Mouse (Mus musculus): ENCODE data around the gene Pstpip1. TPM values are rescaled to one million over a fixed set of nuclear protein-coding genes. Genes with fewer than 3 reads are reported as not detected.

Gene Pstpip1
- polyA plus RNA-seq, 1 experiment, result 29.4 TPM

- H3K9me3 ChIP-seq, result peaks cover 10% of the 10 kb centered on the region
- H3K4me1 ChIP-seq, result peaks cover 48% of the 10 kb centered on the region
- no peak overlapping the region for H3K4me3 ChIP-seq (replicated peaks)
- peaks cover 10% of the 10 kb centered on the region for H3K36me3 ChIP-seq (replicated peaks; ENCODE audit: low read length)
- TF ChIP-seq GATA1 (IDR thresholded peaks at IDR 0.05; ENCODE audit: borderline replicate concordance, low read length), result no peak
- TF ChIP-seq FLI1 (IDR thresholded peaks at IDR 0.05; ENCODE audit: low read length), result no peak
- no peaks in the 10 kb centered on the region for H3K27me3 ChIP-seq (replicated peaks)
These were observed 16.9 kb upstream of the Pstpip1 start for GRCm38 (mm10) chr9:56072861-56073260.

DNA sequence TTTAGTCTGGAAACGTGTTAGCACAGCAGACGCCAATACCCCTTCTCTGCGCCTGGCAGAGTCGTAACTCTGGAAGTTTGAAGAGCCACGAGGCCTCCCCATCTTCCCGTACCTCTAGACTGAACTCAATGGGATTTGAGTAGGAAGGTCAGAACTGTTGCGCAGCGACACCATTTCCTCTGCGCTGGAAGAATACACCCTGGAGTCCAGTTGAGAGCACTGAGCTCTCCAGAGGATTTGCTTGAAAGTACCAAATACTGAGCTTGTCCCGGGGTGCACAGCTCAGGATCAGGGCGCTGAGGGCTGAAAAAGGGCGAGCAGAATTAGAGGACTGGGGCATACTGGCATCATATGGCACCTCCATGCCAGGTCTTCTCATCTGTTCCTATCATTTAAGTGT, 14.9 kb upstream of the Pstpip1 start:
- Histone ChIP-seq H3K27me3 (replicated peaks) (no peaks in the 10 kb centered on the region), H3K4me3 (replicated peaks) (no peak overlapping the region), H3K36me3 (replicated peaks; ENCODE audit: low read length) (no peaks in the 10 kb centered on the region), H3K9me3 (no peaks in the 10 kb centered on the region), H3K4me1 (peaks cover 60% of the 10 kb centered on the region)
- TF ChIP-seq FLI1 (IDR thresholded peaks at IDR 0.05; ENCODE audit: low read length) (no peak), GATA1 (IDR thresholded peaks at IDR 0.05; ENCODE audit: borderline replicate concordance, low read length) (no peak)

- Histone ChIP-seq H3K9me3 (no peaks in the 10 kb centered on the region), H3K36me3 (replicated peaks; ENCODE audit: low read length) (no peaks in the 10 kb centered on the region), H3K4me1 (peaks cover 64% of the 10 kb centered on the region), H3K27me3 (replicated peaks) (no peaks in the 10 kb centered on the region), H3K4me3 (replicated peaks) (no peak overlapping the region)
- TF ChIP-seq FLI1 (IDR thresholded peaks at IDR 0.05; ENCODE audit: low read length) (no peak), GATA1 (IDR thresholded peaks at IDR 0.05; ENCODE audit: borderline replicate concordance, low read length) (no peak)
These were observed 14.5 kb upstream of the Pstpip1 start for GRCm38 (mm10) chr9:56075264-56075663.

GRCm38 (mm10) chr9:56075901-56076620, 13.7 kb upstream of the Pstpip1 start:
- Histone ChIP-seq H3K9me3 (no peaks in the 10 kb centered on the region), H3K4me3 (replicated peaks) (peak overlapping the region; percentile 70), H3K4me1 (peaks cover 69% of the 10 kb centered on the region), H3K27me3 (replicated peaks) (no peaks in the 10 kb centered on the region), H3K36me3 (replicated peaks; ENCODE audit: low read length) (no peaks in the 10 kb centered on the region)
- no peak for TF ChIP-seq FLI1 (IDR thresholded peaks at IDR 0.05; ENCODE audit: low read length)
- TF ChIP-seq GATA1 (IDR thresholded peaks at IDR 0.05; ENCODE audit: borderline replicate concordance, low read length), result no peak

GRCm38 (mm10) chr9:56079587-56079986, 10.2 kb upstream of the Pstpip1 start:
- H3K4me1 ChIP-seq, result peaks cover 52% of the 10 kb centered on the region
- TF ChIP-seq FLI1 (IDR thresholded peaks at IDR 0.05; ENCODE audit: low read length) (no peak), GATA1 (IDR thresholded peaks at IDR 0.05; ENCODE audit: borderline replicate concordance, low read length) (no peak)
- H3K4me3 ChIP-seq (replicated peaks), result peak overlapping the region; percentile 40
- no peaks in the 10 kb centered on the region for H3K36me3 ChIP-seq (replicated peaks; ENCODE audit: low read length)
- H3K9me3 ChIP-seq, result no peaks in the 10 kb centered on the region
- H3K27me3 ChIP-seq (replicated peaks), result no peaks in the 10 kb centered on the region

DNA sequence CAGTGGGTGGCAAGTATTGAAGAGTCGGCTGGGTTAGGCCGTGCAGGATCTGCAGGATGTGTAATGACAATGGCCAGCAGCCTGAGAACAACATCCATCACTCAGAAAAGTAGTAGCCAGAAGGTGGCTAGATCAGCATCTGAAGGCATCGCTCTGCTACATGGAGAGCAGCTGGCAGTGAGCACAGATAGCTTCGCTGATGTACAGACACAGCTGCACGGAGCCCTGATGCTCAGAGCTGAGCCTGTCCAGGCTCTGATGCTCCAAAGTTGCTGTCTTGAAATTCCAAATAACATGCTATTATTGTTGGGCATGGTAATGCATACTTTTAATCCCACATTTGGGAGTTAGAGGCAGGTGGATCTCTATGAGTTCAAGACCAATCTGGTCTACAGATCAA, 3.2 kb upstream of the Pstpip1 start:
- Histone ChIP-seq H3K9me3 (no peaks in the 10 kb centered on the region), H3K27me3 (replicated peaks) (peaks cover 14% of the 10 kb centered on the region), H3K4me3 (replicated peaks) (no peak overlapping the region), H3K36me3 (replicated peaks; ENCODE audit: low read length) (peaks cover under 1% of the 10 kb centered on the region), H3K4me1 (peaks cover 35% of the 10 kb centered on the region)
- TF ChIP-seq GATA1 (IDR thresholded peaks at IDR 0.05; ENCODE audit: borderline replicate concordance, low read length), result no peak
- TF ChIP-seq FLI1 (IDR thresholded peaks at IDR 0.05; ENCODE audit: low read length), result no peak

GRCm38 (mm10) chr9:56090546-56091225, 924 bp downstream of the Pstpip1 start:
- Histone ChIP-seq H3K4me1 (peaks cover 70% of the 10 kb centered on the region), H3K27me3 (replicated peaks) (peaks cover 14% of the 10 kb centered on the region), H3K4me3 (replicated peaks) (peak overlapping the region; percentile 93), H3K9me3 (no peaks in the 10 kb centered on the region), H3K36me3 (replicated peaks; ENCODE audit: low read length) (peaks cover 8% of the 10 kb centered on the region)
- TF ChIP-seq FLI1 (IDR thresholded peaks at IDR 0.05; ENCODE audit: low read length), result no peak
- no peak for TF ChIP-seq GATA1 (IDR thresholded peaks at IDR 0.05; ENCODE audit: borderline replicate concordance, low read length)

DNA sequence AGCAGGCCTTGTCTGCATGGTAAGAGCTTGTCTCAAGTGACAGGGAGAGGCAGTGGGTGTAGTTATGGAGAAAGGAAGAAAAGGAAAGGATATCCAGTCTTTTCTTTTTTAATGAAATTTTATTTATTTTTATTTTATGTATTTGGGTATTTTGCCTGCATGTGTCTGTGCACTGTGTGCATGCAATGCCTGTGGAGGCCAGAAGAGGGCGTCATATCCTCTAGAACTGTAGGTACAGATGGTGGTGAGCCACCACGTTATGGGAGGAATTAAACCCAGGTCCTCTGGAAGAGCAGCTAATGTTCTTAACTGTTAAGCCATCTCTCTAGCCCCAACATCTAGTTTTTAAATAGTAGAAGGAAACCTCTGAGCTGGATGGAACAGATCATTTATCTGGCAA, 2.3 kb downstream of the Pstpip1 start:
- H3K9me3 ChIP-seq, result no peaks in the 10 kb centered on the region
- H3K27me3 ChIP-seq (replicated peaks), result peaks cover 8% of the 10 kb centered on the region
- peak overlapping the region; percentile 93 for H3K4me3 ChIP-seq (replicated peaks)
- peaks cover 83% of the 10 kb centered on the region for H3K4me1 ChIP-seq
- no peak for TF ChIP-seq FLI1 (IDR thresholded peaks at IDR 0.05; ENCODE audit: low read length)
- TF ChIP-seq GATA1 (IDR thresholded peaks at IDR 0.05; ENCODE audit: borderline replicate concordance, low read length), result no peak
- peaks cover 17% of the 10 kb centered on the region for H3K36me3 ChIP-seq (replicated peaks; ENCODE audit: low read length)

DNA sequence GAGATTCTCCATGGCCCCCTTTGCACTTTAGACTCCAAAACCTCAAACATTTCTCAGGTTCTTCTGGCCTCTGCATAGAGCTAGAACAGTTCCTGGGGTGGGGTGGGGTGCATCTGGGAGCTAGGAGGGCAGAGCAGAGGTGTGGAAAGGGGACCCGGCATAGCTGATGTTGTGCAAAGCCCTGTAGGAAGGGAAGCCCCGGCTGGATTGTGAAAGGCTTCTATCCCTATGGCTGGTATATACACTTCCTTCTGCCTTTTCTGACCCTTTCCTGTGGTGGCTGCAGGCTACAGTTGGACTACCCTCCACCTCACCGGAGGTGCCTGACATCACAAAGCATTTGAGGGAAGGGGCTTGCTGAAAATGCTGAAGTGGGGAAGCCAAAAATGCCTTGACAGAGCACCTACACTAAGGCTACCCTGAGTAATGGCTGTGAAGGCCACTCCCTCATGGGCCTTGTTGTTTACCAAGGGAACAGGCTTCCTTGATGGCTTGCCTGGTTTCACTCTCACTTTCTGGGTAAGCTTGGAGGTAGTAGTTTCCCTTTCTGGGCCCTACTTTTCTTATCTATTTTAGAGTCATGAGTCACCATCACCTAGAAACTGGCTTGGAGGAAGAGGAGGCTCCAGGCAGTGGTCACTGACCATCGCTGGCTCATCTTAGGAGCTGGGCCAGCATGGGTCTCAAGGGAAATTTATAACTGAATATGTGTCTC, 8.0 kb downstream of the Pstpip1 start:
- peak overlapping the region; percentile 83 for H3K4me3 ChIP-seq (replicated peaks)

More for the DNA sequence above, 8.0 kb downstream of the Pstpip1 start:
- Histone ChIP-seq H3K36me3 (replicated peaks; ENCODE audit: low read length) (peaks cover 25% of the 10 kb centered on the region), H3K27me3 (replicated peaks) (no peaks in the 10 kb centered on the region), H3K9me3 (no peaks in the 10 kb centered on the region), H3K4me1 (peaks cover 95% of the 10 kb centered on the region)
- TF ChIP-seq GATA1 (IDR thresholded peaks at IDR 0.05; ENCODE audit: borderline replicate concordance, low read length) (no peak), FLI1 (IDR thresholded peaks at IDR 0.05; ENCODE audit: low read length) (no peak)

Measured in megakaryocyte, embryonic 14.5 days (primary cell).